In genomic region chr11:117966506-117967100, GRCm38 (mm10) we compare ENCODE assay signal across 8 mouse cellular contexts. TPM values are rescaled to one million over a fixed set of nuclear protein-coding genes. Genes with fewer than 3 reads are reported as not detected.
A peak's percentile ranks its signal among the peaks of the same experiment; 100 is the strongest.
DNase-seq lines count a peak whose midpoint lies in the region; ATAC-seq and TF ChIP-seq lines count a peak whose summit lies in the region.

No protein-coding gene starts in this region.

- peak overlapping the region; percentile 79; the same call in 1 of the 2 replicates for H3K4me3 ChIP-seq in kidney, postnatal 0 days (replicated peaks; ENCODE audit: low read depth, low read length)
- H3K4me3 ChIP-seq in hindbrain, embryonic 12.5 days, result peak overlapping the region; percentile 63
- H3K4me3 ChIP-seq in midbrain, embryonic 15.5 days, result no peak overlapping the region

- no peaks in the 10 kb centered on the region for H3K9me3 ChIP-seq in kidney, postnatal 0 days (replicated peaks; ENCODE audit: low read length)
- H3K9me3 ChIP-seq in hindbrain, embryonic 12.5 days (replicated peaks), result no peaks in the 10 kb centered on the region
- H3K9me3 ChIP-seq in midbrain, embryonic 15.5 days, result no peaks in the 10 kb centered on the region

- ATAC-seq in kidney, postnatal 0 days (replicated peaks; ENCODE audit: low FRiP score, low read depth), result no peak
- ATAC-seq in hindbrain, embryonic 12.5 days (ENCODE audit: low FRiP score), result no peak
- ATAC-seq in midbrain, embryonic 15.5 days (replicated peaks), result no peak
- no peak for ATAC-seq in frontal cortex, adult (ENCODE audit: low TSS enrichment)

- DNase-seq in kidney, postnatal 0 days (ENCODE audit: low spot score), result no peak
- no peak for DNase-seq in kidney, postnatal 14 days
- DNase-seq in cerebellum, adult 9-10 months, result peak; percentile 67
- DNase-seq in embryo, embryonic 11 days, result no peak
- no peak for DNase-seq in embryo, embryonic 9.5 days (ENCODE audit: extremely low spot score)

- WGBS in kidney, postnatal 0 days, result 69% methylated on average over 7 of the region's 7 CpGs
- WGBS in hindbrain, embryonic 12.5 days, result 31% methylated on average over 7 of the region's 7 CpGs
- 37% methylated on average over 7 of the region's 7 CpGs for WGBS in midbrain, embryonic 15.5 days

- H3K27me3 ChIP-seq in kidney, postnatal 0 days (ENCODE audit: insufficient read depth, low read length), result no peaks in the 10 kb centered on the region
- H3K27me3 ChIP-seq in hindbrain, embryonic 12.5 days, result peaks cover 36% of the 10 kb centered on the region
- H3K27me3 ChIP-seq in midbrain, embryonic 15.5 days (replicated peaks), result peaks cover 19% of the 10 kb centered on the region

- H3K27ac ChIP-seq in kidney, postnatal 0 days, result no peak overlapping the region
- no peak overlapping the region for H3K27ac ChIP-seq in hindbrain, embryonic 12.5 days
- H3K27ac ChIP-seq in midbrain, embryonic 15.5 days, result no peak overlapping the region

- peaks cover 43% of the 10 kb centered on the region for H3K4me1 ChIP-seq in kidney, postnatal 0 days (replicated peaks; ENCODE audit: insufficient read depth, low read length)
- peaks cover 75% of the 10 kb centered on the region for H3K4me1 ChIP-seq in hindbrain, embryonic 12.5 days
- H3K4me1 ChIP-seq in midbrain, embryonic 15.5 days, result peaks cover 76% of the 10 kb centered on the region

- no peak for TF ChIP-seq CTCF in kidney, postnatal 0 days (IDR thresholded peaks at IDR 0.05; ENCODE audit: low read depth)

- H3K36me3 ChIP-seq in kidney, postnatal 0 days (ENCODE audit: insufficient read depth, low read length), result no peaks in the 10 kb centered on the region
- H3K36me3 ChIP-seq in hindbrain, embryonic 12.5 days, result no peaks in the 10 kb centered on the region
- no peaks in the 10 kb centered on the region for H3K36me3 ChIP-seq in midbrain, embryonic 15.5 days (replicated peaks)

- peak overlapping the region; percentile 96 for H3K4me2 ChIP-seq in kidney, postnatal 0 days (ENCODE audit: low read length)
- H3K4me2 ChIP-seq in hindbrain, embryonic 12.5 days (replicated peaks), result peak overlapping the region; percentile 68
- H3K4me2 ChIP-seq in midbrain, embryonic 15.5 days, result peak overlapping the region; percentile 90

- 0 out of 2 replicates have a peak overlapping the region, but pooled peaks have one; percentile 23 for H3K9ac ChIP-seq in kidney, postnatal 0 days (ENCODE audit: low read depth, low read length)
- H3K9ac ChIP-seq in hindbrain, embryonic 12.5 days, result peak overlapping the region; percentile 85; the same call in 1 of the 2 replicates
- H3K9ac ChIP-seq in midbrain, embryonic 15.5 days, result no peak overlapping the region

RNA-seq across cellular contexts. Expression of gene Socs3, which starts 3.2 kb away (rescaled TPM):
- polyA plus RNA-seq in kidney, postnatal 0 days (2015; fragmentation: Nextera tagmentation; extraction: Ambion mirVana), result 11.7 and 14.4 TPM in 2 replicates
- polyA plus RNA-seq in hindbrain, embryonic 12.5 days (2016; fragmentation: Nextera tagmentation; extraction: Ambion mirVana), result 10.4 and 11.8 TPM in 2 replicates
- 8.7 and 8.9 TPM in 2 replicates for polyA plus RNA-seq in midbrain, embryonic 15.5 days (2015; fragmentation: Nextera tagmentation; extraction: Ambion mirVana)

RNA-seq across cellular contexts. Expression of gene Pgs1, which starts 19.5 kb away (rescaled TPM):
- 29.6 and 32.0 TPM in 2 replicates for polyA plus RNA-seq in kidney, postnatal 0 days (2015; fragmentation: Nextera tagmentation; extraction: Ambion mirVana)
- 41.8 and 46.7 TPM in 2 replicates for polyA plus RNA-seq in hindbrain, embryonic 12.5 days (2016; fragmentation: Nextera tagmentation; extraction: Ambion mirVana)
- polyA plus RNA-seq in midbrain, embryonic 15.5 days (2015; fragmentation: Nextera tagmentation; extraction: Ambion mirVana), result 62.5 and 63.5 TPM in 2 replicates
